Mouse (Mus musculus): ENCODE measurements around the gene Serpinb6a.

Serpinb6a gene

DNA sequence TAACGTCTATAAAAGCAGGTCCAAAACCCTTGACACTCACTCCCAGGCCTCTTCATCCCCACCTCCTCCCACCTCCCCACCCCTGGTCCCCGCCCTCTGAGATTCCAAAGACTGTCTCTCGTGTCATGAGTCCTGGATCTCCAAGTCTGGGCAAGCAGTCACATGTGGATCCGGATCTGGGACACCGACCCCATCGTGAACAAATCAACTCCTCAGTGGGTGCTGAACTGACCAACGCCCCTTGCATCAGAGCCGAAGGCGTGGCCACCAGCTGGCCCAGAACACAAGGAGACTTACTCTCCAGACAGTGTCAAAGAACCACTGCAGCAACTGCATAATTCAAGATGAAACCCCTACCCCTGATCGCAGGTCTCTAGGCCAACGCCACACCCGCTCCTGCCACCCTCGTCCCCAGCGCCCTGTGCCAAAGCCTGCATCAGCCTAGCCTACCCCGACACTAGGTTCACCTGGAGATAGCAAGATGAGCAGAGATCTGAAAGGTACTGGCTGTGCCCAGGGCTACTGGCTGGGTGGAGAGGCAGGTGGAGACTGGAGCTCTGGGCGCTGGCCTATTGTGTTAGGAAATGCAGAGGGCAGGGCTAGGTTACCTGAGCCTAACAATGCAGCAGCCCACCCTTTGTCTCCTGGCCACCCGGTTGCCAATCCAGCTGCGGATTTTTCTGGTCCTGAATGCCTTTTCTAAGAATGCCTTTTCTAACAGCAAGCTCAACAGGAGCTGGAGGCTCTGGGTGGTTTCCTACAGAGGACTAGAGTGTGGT lies 97.2 kb downstream of the Serpinb6a start, which contains the start of gene Serpinb6c:
Gene Serpinb6c (minus strand): TSS at position 533 of the 779 bp plus-strand sequence.
- no peak for DNase-seq (ENCODE audit: low spot score)

DNA sequence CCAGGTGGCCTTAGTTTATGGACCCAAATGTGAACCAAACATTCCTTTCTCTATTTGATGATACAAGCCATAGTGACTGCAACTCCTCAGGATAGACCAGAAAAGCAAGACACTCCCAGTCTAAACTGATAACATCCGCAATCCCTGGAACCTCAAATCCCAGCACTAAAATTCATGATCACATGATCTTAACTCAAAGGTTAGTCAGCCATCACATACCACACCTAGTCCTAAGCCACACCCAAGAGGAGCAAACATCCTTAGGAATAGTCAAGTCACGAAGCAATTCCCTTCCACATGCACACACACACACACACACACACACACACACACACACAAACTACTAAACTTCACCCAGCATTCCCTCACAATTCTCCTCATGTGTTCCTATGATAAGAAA lies 99.3 kb downstream of the Serpinb6a start:
- DNase-seq (ENCODE audit: low spot score): no peak

DNA sequence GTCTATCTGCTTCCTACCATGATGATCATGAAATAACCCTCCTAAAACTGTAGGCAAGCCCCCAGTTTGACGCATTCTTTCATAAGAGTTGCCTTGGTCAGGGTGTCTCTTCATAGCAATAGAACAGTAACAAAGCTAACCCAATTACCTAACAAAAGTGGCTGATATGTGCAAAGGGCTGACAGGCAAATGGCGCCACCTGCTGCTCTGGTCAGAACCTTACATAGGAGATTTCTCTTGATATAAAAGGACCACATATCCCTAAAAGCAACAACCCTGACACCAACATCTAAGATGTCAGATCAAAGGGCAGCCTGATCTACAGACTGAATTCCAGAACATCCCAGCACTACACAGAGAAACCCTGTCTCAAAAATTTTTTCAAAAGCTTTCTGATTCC lies 108.4 kb downstream of the Serpinb6a start:
- no peak for DNase-seq (ENCODE audit: low spot score)

Measured in testis, postnatal 14 days (tissue).